Mouse (Mus musculus): ENCODE results near the gene Gm13287.

DNA sequence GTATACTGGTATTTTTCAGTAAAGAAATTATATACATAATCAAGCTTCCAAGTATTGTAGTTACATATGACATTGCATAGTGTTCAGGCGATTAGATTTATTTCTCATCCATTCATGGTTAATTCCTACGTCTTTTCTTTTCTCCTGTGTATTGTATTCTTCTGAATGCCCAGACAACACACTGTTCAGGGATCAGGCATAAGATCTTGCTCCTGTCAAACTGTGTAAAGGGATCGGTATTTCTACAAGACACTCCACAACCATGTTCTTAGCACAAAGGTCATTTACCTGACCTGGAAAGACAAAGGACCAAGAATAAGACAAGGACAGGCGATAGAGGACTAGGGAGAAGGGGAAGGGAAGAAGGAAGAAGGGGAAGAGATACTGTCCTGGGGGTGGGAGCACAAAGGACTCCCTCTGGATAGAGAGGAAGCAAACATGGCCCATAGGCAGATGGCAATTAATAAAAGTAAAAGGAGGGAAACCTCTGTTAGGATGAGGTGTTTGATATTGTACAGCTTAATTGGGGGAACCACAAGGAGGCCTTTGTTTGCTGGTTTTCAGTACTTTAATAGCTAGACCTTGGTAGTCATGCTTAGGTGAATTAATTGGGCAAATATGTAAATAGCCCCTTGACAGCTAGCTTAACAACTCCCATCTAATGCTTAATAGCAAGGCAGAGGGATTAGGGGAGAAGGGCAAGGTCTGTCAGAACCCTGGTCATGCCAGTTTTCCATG, 48.1 kb downstream of the Gm13287 start:
- TF ChIP-seq MAX (IDR thresholded peaks at IDR 0.05) (no peak), CTCF (IDR thresholded peaks at IDR 0.05; ENCODE audit: control insufficient read depth, insufficient read depth, insufficient read length) (no peak), USF1 (IDR thresholded peaks at IDR 0.05; ENCODE audit: low read depth) (no peak), FOSL1 (IDR thresholded peaks at IDR 0.05; ENCODE audit: insufficient read depth, low read length, poor library complexity, severe bottlenecking) (no peak), CEBPB (IDR thresholded peaks at IDR 0.05; ENCODE audit: low read depth) (no peak), MYOD1 (IDR thresholded peaks at IDR 0.05; ENCODE audit: control insufficient read depth, insufficient read length, low read depth) (no peak), MYOG (IDR thresholded peaks at IDR 0.05; ENCODE audit: control insufficient read depth, extremely low read depth, insufficient read length) (no peak)

Data from C2C12 (cell line).